Mouse (Mus musculus): ENCODE results near the gene 5730596B20Rik.

5730596B20Rik gene

GRCm38 (mm10) chr6:52162611-52163365, 14.5 kb upstream of the 5730596B20Rik start:
- DNase-seq (ENCODE audit: low spot score): no peak

- no peak for DNase-seq (ENCODE audit: low spot score)
These were observed 13.8 kb upstream of the 5730596B20Rik start for GRCm38 (mm10) chr6:52163366-52164031.

GRCm38 (mm10) chr6:52164051-52164625, 13.2 kb upstream of the 5730596B20Rik start:
- no peak for DNase-seq (ENCODE audit: low spot score)

- no peak for DNase-seq (ENCODE audit: low spot score)
These were observed 12.5 kb upstream of the 5730596B20Rik start, which contains the start of gene Hoxa2 for GRCm38 (mm10) chr6:52164626-52165440. Hoxa2 (minus strand) TSS chr6:52164831.

GRCm38 (mm10) chr6:52165441-52166370, 11.6 kb upstream of the 5730596B20Rik start:
- no peak for DNase-seq (ENCODE audit: low spot score)

GRCm38 (mm10) chr6:52166431-52167077, 10.7 kb upstream of the 5730596B20Rik start:
- no peak for DNase-seq (ENCODE audit: low spot score)

GRCm38 (mm10) chr6:52167176-52167575, 10.1 kb upstream of the 5730596B20Rik start:
- DNase-seq (ENCODE audit: low spot score): no peak

- DNase-seq (ENCODE audit: low spot score): no peak
These were observed 9.5 kb upstream of the 5730596B20Rik start for GRCm38 (mm10) chr6:52167736-52168161.

- DNase-seq (ENCODE audit: low spot score): no peak
These were observed 8.9 kb upstream of the 5730596B20Rik start for GRCm38 (mm10) chr6:52168191-52169055.

GRCm38 (mm10) chr6:52169499-52170165, 7.7 kb upstream of the 5730596B20Rik start:
- no peak for DNase-seq (ENCODE audit: low spot score)

GRCm38 (mm10) chr6:52170166-52170897, 7.0 kb upstream of the 5730596B20Rik start:
- no peak for DNase-seq (ENCODE audit: low spot score)

- no peak for DNase-seq (ENCODE audit: low spot score)
These were observed 6.4 kb upstream of the 5730596B20Rik start for GRCm38 (mm10) chr6:52170898-52171223.

- DNase-seq (ENCODE audit: low spot score): no peak
These were observed 6.0 kb upstream of the 5730596B20Rik start for GRCm38 (mm10) chr6:52171331-52171730.

- no peak for DNase-seq (ENCODE audit: low spot score)
These were observed 5.4 kb upstream of the 5730596B20Rik start for GRCm38 (mm10) chr6:52171938-52172337.

GRCm38 (mm10) chr6:52172501-52172900, 4.8 kb upstream of the 5730596B20Rik start:
- DNase-seq (ENCODE audit: low spot score): no peak

- DNase-seq (ENCODE audit: low spot score): no peak
These were observed 3.6 kb upstream of the 5730596B20Rik start for GRCm38 (mm10) chr6:52173648-52174047.

- no peak for DNase-seq (ENCODE audit: low spot score)
These were observed 2.1 kb upstream of the 5730596B20Rik start for GRCm38 (mm10) chr6:52174968-52175751.

- DNase-seq (ENCODE audit: low spot score): no peak
These were observed 1.4 kb upstream of the 5730596B20Rik start for GRCm38 (mm10) chr6:52175864-52176263.

All from left cerebral cortex, adult 11 months (tissue).